Mouse (Mus musculus) heart, embryonic 16.5 days (tissue): Measurements from ENCODE around the gene Saa2. TPM values are rescaled to one million over a fixed set of nuclear protein-coding genes. Genes with fewer than 3 reads are reported as not detected.

Source experiments
- ATAC-seq: fragments of 200-750 bp; cut with Nextera tagmentation; replicated peaks from 2 replicates; pipeline ENCODE4 v1.8.0; 2017; ENCODE audit warnings: moderate number of reproducible peaks; ENCODE audit not compliant: insufficient read depth, low FRiP score; ENCODE audit errors: extremely low read depth
- H3K27ac ChIP-seq: fragments of 300-500 bp; sonication (generic); 2 replicates; pipeline ENCODE4 v1.5.1; 2014; ENCODE audit warnings: mild to moderate bottlenecking, low read length, control low read depth, moderate library complexity
- H3K27me3 ChIP-seq: fragments of 300-500 bp; sonication (generic); 2 replicates; pipeline ENCODE4 v1.6.1; 2014; ENCODE audit warnings: low read length, mixed read lengths; ENCODE audit not compliant: control insufficient read depth, insufficient read depth
- H3K36me3 ChIP-seq: fragments of 300-500 bp; sonication (generic); 2 replicates; pipeline ENCODE4 v1.6.1; 2014; ENCODE audit not compliant: control insufficient read depth, insufficient read depth
- H3K4me1 ChIP-seq: fragments of 300-500 bp; sonication (generic); 2 replicates; pipeline ENCODE4 v1.6.1; 2014; ENCODE audit warnings: low read length, mixed read lengths; ENCODE audit not compliant: control insufficient read depth, insufficient read depth
- H3K4me2 ChIP-seq: fragments of 300-500 bp; sonication (generic); 2 replicates; pipeline ENCODE4 v1.6.1; 2014; ENCODE audit warnings: low read depth, mild to moderate bottlenecking, control low read depth, low read length
- H3K4me3 ChIP-seq: fragments of 300-500 bp; sonication (generic); 2 replicates; pipeline ENCODE4 v1.5.1; 2014; ENCODE audit warnings: mild to moderate bottlenecking, control low read depth, low read length
- H3K9ac ChIP-seq: fragments of 300-500 bp; sonication (generic); 2 replicates; pipeline ENCODE4 v1.6.1; 2014; ENCODE audit warnings: low read length, control low read depth
- H3K9me3 ChIP-seq: fragments of 300-500 bp; sonication (generic); replicated peaks from 2 replicates; pipeline ENCODE4 v1.6.1; 2016; ENCODE audit warnings: low read length; ENCODE audit not compliant: control insufficient read depth
- WGBS: fragments of 180-500 bp; shearing (Covaris S2); extraction: QIAGEN DNeasy Blood & Tissue Kit; methylation state at CpG from one replicate; pipeline ENCODE4 v1.1.7; 2014; 5-methylcytosine and 5-hydroxymethylcytosine counted together
- polyA plus RNA-seq: library from polyadenylated mRNA; unstranded; fragments of >200 nt; fragmentation: Nextera tagmentation; extraction: Ambion mirVana; gene quantifications from 2 replicates; pipeline ENCODE4 v1.2.1, GENCODE M21; 2015

Gene Saa2
- polyA plus RNA-seq, 1 experiment from 2014 or later, result not detected

- no peaks in the 10 kb centered on the region for H3K4me1 ChIP-seq
- H3K36me3 ChIP-seq, result peaks cover 22% of the 10 kb centered on the region
- no peak for ATAC-seq
- no peak overlapping the region for H3K4me2 ChIP-seq
- whole genome bisulfite sequencing, result 78% methylated on average over 5 of the region's 5 CpGs
- no peak overlapping the region for H3K4me3 ChIP-seq
- H3K9me3 ChIP-seq, result no peaks in the 10 kb centered on the region
- H3K9ac ChIP-seq, result no peak overlapping the region
- no peaks in the 10 kb centered on the region for H3K27me3 ChIP-seq
- no peak overlapping the region for H3K27ac ChIP-seq
These were observed 37.7 kb downstream of the Saa2 start for GRCm38 (mm10) chr7:46789177-46789849.

GRCm38 (mm10) chr7:46793871-46794270 lies 42.3 kb downstream of the Saa2 start:
- 83% methylated on average over 4 of the region's 4 CpGs for WGBS
- no peak for ATAC-seq
- H3K4me1 ChIP-seq, result peaks cover 14% of the 10 kb centered on the region
- no peak overlapping the region for H3K27ac ChIP-seq
- no peak overlapping the region for H3K4me3 ChIP-seq
- no peaks in the 10 kb centered on the region for H3K9me3 ChIP-seq
- H3K9ac ChIP-seq, result no peak overlapping the region
- H3K36me3 ChIP-seq, result peaks cover 2% of the 10 kb centered on the region; the same call in 1 of the 2 replicates
- H3K4me2 ChIP-seq, result no peak overlapping the region
- no peaks in the 10 kb centered on the region for H3K27me3 ChIP-seq

- peak; percentile 96 for ATAC-seq
- no peaks in the 10 kb centered on the region for H3K27me3 ChIP-seq
- peaks cover 5% of the 10 kb centered on the region; the same call in 1 of the 2 replicates for H3K36me3 ChIP-seq
- peak within 1 kb of the TSS; percentile 89 for H3K27ac ChIP-seq
- H3K9ac ChIP-seq, result peak within 1 kb of the TSS; percentile 92
- H3K4me3 ChIP-seq, result peak within 1 kb of the TSS; percentile 86
- peak within 1 kb of the TSS; percentile 89 for H3K4me2 ChIP-seq
- H3K4me1 ChIP-seq, result peaks cover 14% of the 10 kb centered on the region
- WGBS, result under 1% methylated on average over 75 of the region's 75 CpGs
- H3K9me3 ChIP-seq, result no peaks in the 10 kb centered on the region
These were observed 44.0 kb downstream of the Saa2 start, which contains the start of the genes Hps5 and Gtf2h1 for GRCm38 (mm10) chr7:46795287-46796205. Hps5 (minus strand) TSS chr7:46796064. Gtf2h1 (plus strand) TSS chr7:46796103.

- peak overlapping the region; percentile 89 for H3K27ac ChIP-seq
- H3K4me1 ChIP-seq, result peaks cover 14% of the 10 kb centered on the region
- H3K9ac ChIP-seq, result peak overlapping the region; percentile 92
- H3K27me3 ChIP-seq, result no peaks in the 10 kb centered on the region
- no peaks in the 10 kb centered on the region for H3K9me3 ChIP-seq
- no peak for ATAC-seq
- peaks cover 5% of the 10 kb centered on the region; the same call in 1 of the 2 replicates for H3K36me3 ChIP-seq
- WGBS, result under 1% methylated on average over 31 of the region's 31 CpGs
- peak overlapping the region; percentile 86 for H3K4me3 ChIP-seq
- H3K4me2 ChIP-seq, result peak overlapping the region; percentile 89
These were observed 44.7 kb downstream of the Saa2 start for GRCm38 (mm10) chr7:46796206-46796679.

GRCm38 (mm10) chr7:46796779-46797178 lies 45.2 kb downstream of the Saa2 start:
- no peak for ATAC-seq
- H3K4me3 ChIP-seq, result peak overlapping the region; percentile 86
- H3K36me3 ChIP-seq, result peaks cover 8% of the 10 kb centered on the region
- no peaks in the 10 kb centered on the region for H3K27me3 ChIP-seq
- WGBS, result 46% methylated on average over 6 of the region's 6 CpGs
- no peaks in the 10 kb centered on the region for H3K9me3 ChIP-seq
- peak overlapping the region; percentile 92 for H3K9ac ChIP-seq
- H3K4me1 ChIP-seq, result peaks cover 14% of the 10 kb centered on the region
- H3K4me2 ChIP-seq, result peak overlapping the region; percentile 89
- no peak overlapping the region for H3K27ac ChIP-seq

Other genes starting within 250 kb of the Saa2 start
- gene Sergef, start 112.0 kb upstream of the Saa2 start, polyA plus RNA-seq, result 11.0 and 11.4 TPM in 2 replicates
- gene Tph1, start 79.3 kb upstream of the Saa2 start, polyA plus RNA-seq, result 0.61 and 1.1 TPM in 2 replicates
- 14.2 and 15.4 TPM in 2 replicates for gene Saal1, start 41.1 kb upstream of the Saa2 start, polyA plus RNA-seq
- 0.62 and 0.84 TPM in 2 replicates for gene Saa3, start 36.1 kb upstream of the Saa2 start, polyA plus RNA-seq
- gene Saa4, start 19.2 kb upstream of the Saa2 start, polyA plus RNA-seq, result not detected in 2 replicates
- 0.25 TPM in 1 of 2 replicates, not detected in the other for gene Saa1, start 8.8 kb upstream of the Saa2 start, polyA plus RNA-seq
- gene Hps5, start 44.3 kb downstream of the Saa2 start, polyA plus RNA-seq, result 10.4 and 13.0 TPM in 2 replicates
- 32.2 and 33.3 TPM in 2 replicates for gene Gtf2h1, start 44.3 kb downstream of the Saa2 start, polyA plus RNA-seq
- gene Ldha, start 89.7 kb downstream of the Saa2 start, polyA plus RNA-seq, result 3,218 and 3,386 TPM in 2 replicates
- gene Ldhc, start 109.4 kb downstream of the Saa2 start, polyA plus RNA-seq, result not detected in 2 replicates
- 161 and 164 TPM in 2 replicates for gene Tsg101, start 168.2 kb downstream of the Saa2 start, polyA plus RNA-seq
- 7.9 and 8.4 TPM in 2 replicates for gene Uevld, start 206.7 kb downstream of the Saa2 start, polyA plus RNA-seq
- gene Gm9999, start 231.8 kb downstream of the Saa2 start, polyA plus RNA-seq, result not detected in 2 replicates